Mouse (Mus musculus) urinary bladder, postnatal 4 days (tissue): ENCODE data around the gene Pold2.
A peak's percentile ranks its signal among the peaks of the same experiment; 100 is the strongest.
"Not testable (repeated sequence)": the region's sequence is repeated elsewhere in the genome, so short reads cannot be mapped to it uniquely, and the experiment has no call there.

Experiments
- DNase-seq, 2 experiments: peaks; one replicate each; pipeline ENCODE4 v3.0.0; 2021 to 2022; ENCODE audit warnings: low spot score in 2 of 2

Pold2 gene

DNA sequence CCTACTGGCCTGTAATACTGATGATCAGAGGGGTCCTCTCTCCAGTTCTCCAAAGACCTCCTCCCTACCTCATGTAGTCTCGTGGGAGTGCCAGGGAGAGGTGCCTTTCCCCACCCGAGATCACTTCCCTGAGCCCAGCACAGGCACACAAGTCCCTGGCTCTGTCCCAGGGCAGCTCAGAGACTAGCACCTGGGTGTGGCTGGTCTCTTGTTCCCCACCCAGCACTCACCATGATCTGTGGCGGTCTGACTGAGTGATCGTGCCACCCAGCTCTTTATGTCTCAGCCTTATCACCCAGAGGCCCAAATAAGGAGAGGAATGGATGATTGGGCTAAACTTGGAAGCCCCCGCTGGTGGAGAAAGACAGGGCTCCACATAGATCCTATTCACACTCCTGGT lies 20.4 kb upstream of the Pold2 start, which contains the start of gene Myl7:
Gene Myl7, minus strand, starts transcription at position 252 of the 400 bp plus-strand sequence.
- DNase-seq: no peak

DNA sequence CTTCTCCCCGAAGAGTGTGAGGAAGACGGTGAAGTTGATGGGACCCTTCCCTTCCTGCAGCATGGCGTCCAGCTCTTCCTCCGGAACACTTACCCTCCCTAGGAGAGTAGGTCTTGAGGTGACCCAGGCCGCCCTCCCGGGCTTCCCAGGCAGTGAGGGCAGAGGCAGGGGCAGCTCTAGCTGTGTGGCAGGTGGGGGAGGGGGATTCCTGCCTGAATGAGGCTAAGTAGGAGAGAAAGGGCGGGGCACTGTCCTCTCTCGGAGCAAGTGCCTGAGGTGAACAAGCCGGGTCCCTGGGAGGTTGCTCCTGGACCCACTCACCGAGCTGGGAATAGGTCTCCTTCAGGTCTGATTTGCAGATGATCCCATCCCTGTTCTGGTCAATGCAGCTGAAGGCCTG lies 19.7 kb upstream of the Pold2 start:
- no peak for DNase-seq

DNA sequence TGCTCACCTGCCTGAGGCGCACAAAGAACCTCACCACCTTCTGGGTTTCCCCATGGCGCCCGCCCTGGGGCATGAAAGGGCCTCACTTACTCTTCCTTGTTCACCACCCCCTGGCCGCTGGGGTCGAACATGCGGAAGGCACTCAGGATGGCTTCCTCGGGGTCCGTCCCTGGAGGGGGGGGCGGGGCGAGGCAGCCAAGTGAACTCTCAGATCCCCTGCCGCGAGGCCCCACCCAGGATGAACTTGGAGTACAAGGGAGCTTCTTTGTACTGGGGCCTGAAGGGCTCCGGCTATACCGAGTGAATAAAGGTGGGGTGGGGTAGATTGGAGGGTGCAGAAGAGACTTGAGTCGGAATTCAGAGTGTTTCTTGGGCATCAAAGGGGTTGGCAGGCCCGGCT lies 19.1 kb upstream of the Pold2 start:
- DNase-seq: no peak

DNA sequence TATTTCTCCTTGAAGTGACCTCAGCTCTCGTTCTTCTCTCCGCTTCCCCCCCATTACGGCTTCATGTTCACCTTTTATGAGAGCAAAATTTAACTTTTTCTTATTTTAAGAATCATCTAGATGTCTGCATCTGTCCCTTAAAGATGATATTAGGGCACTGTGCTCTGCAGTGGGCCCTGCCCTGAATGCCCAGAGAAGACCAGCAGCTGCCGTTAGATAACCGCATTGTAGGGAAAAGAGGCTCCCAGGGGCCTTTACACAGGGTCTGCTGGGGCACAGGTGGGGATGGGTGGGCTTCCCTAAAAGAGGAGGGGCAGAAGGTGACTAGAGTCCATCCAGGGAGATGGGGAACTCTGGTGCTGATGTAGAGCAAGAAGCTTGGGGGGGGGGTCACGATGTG lies 15.7 kb upstream of the Pold2 start:
- no peak for DNase-seq

DNA sequence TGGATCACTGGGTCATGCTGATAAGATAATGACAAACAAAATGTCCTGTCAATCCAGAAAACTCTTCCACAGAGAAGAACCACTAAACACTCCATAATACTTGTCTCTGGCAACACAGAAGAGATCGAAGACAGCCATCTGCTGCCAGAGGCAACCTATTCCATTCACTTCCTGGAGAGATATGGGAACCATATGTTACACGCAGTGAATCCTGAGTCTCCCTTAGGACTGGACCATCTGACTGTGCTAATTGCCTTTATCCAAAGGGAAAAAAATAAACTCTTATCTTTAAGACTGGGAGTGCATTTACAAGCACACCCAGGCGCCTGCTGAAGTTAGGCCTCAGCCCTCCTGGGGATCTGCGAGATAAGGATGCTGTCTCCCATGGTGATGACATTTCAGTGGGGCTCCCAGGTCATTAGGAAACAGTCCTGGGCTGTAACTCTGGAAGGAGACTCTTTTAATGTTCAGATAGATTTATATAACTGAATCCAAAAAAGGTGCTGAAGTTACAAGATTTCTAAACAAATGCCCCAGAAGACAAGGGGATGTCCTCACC lies 14.8 kb upstream of the Pold2 start:
- no peak for DNase-seq

DNA sequence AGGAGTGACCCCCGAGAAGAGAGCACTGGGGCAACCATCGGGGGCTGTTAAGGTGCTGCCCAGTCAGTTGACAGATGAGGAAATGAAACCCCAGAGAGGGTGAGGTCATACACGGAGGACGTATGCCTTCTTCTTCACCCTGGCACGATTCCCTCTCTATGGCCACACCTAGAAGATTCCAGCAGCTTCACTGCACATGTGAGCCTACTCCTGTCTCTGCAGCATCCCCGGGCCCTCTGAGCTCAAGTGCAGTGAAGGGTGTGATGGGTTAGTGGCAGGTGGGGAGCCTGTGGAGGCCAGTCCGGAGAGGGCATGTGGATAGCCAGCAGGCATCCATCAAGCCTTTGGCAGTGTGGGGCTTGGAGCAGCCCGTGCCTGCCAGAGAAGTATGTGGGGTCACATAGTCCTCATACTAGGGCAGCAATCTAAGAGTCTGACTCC lies 14.1 kb upstream of the Pold2 start:
- DNase-seq: peak in 1 of 2 experiments; percentile 35

DNA sequence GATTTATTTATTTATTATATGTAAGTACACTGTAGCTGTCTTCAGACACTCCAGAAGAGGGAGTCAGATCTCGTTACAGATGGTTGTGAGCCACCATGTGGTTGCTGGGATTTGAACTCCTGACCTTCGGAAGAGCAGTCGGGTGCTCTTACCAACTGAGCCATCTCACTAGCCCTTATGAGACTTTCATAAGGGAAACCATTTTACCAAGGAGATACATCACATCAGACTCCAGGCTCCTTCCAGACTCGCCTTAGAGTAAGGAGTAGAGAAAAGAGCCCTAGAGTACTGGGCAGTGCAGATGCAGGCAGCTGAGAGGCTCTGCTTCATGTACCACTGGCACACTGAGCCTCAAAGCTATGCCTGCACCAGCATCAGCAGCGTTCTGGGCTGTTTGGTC lies 10.5 kb upstream of the Pold2 start:
- DNase-seq: not testable (repeated sequence)

DNA sequence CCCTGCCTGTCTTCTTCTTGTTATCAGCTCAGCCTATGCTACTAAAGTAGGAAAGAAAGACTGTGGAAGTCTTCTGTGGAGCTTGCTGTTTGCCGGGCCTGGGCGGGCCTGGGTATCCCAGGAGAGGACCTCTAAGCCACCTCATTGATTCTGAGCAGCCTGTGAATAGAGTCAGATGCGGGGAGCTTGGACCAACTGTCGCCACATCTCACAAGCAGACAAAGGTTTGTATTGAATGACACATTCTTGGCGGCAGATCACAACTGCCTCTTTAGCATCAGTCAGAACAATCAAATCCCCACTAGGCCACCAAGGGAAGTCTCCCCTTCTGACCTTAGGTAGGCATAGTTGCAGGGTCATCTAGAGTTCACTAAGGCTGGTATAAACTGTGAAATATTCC lies 9.2 kb upstream of the Pold2 start:
- DNase-seq: no peak

DNA sequence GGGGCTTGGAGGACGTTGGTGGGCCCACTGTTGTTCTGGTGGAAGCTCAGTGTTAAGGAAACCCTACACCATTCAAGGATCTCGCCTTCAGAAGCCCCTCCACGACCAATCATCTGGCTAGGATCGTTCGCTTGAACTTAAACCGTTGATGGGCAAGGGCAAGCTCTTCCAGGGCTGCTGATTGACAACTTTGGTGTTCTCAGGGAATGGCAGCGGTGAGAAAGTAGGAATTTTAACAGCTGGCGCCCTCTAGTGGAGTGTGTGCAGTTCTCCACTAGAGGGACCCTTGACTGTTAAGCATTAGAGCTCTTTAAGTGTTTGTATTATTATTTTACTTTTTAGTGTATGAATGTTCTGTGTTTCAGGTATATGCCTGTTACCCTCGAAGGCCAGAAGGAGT lies 8.1 kb upstream of the Pold2 start:
- no peak for DNase-seq

DNA sequence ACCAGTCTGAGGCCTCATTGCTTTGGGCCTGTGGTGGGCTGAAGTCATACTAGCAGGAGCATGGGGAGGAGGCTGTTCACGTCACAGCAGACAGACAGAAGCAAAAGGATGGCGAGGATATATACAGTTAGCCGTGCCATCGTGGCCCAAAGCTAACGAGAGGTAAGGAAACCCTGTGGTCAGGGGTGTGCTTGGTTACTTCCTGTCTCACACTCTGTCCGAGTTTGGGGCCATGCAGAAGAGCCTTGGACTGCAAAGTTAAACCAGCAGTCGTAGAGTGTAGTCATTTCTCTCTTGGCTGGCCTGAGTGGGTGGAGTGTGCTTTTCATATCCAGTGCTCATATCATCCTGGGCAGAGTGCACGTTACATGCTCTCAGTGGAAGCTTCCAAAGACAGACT lies 4.4 kb upstream of the Pold2 start:
- no peak for DNase-seq

DNA sequence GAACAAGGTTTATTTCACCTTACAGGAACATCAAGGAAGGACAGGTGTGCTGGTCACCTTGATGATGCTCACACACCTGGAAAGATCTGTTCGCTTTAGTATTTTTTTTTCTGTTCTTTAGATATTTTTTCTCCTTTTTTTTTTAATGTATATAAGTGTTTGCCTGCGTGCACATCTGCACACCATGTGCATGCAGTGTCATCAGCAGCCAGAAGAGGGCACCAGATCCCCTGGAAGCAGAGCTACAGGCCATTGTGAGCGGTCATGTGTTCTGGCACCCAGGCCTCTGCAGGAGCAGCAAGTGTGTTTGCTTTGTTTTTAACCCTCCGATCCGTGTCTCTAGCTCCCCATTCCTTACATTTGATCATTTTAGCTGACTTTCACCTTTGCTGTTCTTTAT lies 1.8 kb upstream of the Pold2 start:
- DNase-seq: no peak

DNA sequence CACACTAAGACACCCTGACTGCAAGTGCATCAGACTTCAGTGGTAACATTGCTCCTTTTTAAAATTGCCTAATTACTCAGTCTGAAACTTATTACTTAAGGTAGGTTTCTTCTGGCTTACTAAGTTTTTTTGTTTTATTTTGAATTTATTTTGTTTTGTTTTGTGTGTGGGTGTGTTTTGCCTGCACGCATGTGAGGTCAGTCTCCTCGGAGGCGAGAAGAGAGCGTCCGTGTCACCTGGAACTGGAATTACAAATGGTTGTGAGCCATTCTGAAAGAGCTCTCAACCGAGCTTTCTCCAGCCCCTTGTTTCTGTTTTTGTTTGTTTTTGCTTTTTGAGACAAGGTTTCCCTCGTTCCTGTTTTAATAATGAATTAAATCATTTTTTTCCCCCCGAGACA lies 569 bp upstream of the Pold2 start:
- DNase-seq: no peak

DNA sequence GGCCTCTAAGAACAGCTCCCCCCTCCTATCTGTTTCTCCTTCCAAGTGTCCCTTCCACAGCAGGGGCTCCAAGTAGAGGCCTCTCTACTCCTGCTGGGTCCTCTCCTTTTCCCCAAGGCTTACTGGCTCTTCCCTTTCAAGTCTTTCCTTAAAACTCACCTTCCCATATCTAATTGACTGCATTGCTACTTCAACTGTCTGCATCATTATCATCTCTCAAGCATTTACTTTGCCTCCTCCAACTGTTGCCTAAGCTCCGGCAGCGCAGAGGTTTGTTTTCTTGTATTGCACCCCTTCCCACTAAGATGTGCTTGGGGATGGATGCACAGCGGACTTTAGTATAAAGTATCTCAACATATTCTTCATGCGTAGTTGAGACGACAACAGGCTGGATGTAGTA lies 671 bp downstream of the Pold2 start:
- no peak for DNase-seq

DNA sequence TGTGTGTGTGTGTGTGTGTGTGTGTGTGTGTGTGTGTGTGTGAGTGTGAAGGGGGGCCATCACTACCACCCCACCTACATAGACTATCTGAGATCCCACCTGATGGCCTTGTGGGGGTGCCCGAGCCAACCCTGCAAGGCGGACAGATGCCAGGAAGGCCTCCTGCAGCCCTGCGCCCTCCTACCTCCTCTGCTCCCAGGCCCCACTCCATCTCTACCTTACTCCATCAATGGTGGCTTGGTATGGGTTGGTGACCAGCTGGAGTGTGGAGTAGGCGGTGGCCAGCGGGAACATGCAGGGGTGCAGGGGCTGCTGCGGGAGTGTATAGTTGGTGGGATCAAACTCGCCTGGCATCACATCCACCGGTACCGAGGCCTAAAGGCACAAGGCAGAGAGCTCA lies 4.9 kb downstream of the Pold2 start:
- DNase-seq: no peak

DNA sequence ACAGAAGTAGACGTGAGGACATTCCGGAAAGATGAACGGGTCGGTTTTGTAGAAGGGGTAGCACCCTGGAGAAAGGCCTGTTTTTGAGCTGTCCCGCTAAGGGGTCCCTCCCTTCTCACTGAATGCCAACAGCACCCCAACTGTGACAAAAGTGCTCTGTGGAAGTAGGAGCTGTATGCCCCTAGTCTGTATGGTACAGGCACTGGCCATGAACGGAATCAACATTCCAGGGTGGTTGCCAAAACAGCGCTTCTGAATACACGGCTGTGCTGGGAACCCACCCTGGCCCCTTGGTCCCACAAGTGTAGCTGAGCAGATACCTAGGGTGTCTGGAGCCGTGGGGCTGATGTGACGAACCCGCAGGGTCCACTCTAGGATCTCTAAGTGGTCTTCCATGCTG lies 5.4 kb downstream of the Pold2 start:
- no peak for DNase-seq

DNA sequence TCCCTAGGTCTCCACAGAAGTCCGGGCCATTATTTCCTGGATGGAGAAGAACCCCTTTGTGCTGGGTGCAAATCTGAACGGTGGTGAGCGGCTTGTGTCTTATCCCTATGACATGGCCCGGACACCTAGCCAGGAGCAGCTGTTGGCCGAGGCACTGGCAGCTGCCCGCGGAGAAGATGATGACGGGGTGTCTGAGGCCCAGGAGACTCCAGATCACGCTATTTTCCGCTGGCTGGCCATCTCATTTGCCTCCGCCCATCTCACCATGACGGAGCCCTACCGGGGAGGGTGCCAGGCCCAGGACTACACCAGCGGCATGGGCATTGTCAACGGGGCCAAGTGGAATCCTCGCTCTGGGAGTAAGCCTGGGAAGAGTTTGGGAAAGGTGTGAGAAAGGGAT lies 8.0 kb downstream of the Pold2 start:
- DNase-seq: no peak

DNA sequence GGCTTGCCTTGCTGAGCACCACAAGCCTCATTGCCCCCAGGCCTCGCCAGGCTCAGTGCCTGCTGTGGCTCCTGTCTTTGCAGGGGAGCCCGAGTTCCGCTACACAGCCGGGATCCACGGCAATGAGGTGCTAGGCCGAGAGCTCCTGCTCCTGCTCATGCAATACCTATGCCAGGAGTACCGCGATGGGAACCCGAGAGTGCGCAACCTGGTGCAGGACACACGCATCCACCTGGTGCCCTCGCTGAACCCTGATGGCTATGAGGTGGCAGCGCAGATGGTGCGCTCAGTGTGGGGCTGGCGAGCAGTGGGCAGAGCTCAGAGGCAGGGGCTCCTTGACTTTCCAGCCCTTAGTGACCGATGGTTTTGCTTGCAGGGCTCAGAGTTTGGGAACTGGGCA lies 8.8 kb downstream of the Pold2 start:
- no peak for DNase-seq

DNA sequence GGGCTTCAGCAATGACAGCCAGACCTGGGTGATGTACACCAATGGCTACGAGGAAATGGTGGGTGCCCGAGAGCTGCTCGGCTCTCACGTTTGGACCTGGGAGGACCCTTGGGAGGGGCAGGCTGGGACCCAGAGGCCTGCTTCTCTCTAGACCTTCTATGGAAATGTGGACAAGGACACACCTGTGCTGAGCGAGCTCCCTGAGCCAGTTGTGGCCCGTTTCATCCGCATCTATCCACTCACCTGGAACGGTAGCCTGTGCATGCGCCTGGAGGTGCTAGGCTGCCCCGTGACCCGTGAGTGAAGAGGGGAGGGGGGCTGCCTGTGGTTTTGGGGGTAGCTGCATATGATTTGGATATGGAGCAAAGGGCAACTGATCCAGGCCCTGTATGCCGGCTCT lies 9.8 kb downstream of the Pold2 start:
- no peak for DNase-seq

DNA sequence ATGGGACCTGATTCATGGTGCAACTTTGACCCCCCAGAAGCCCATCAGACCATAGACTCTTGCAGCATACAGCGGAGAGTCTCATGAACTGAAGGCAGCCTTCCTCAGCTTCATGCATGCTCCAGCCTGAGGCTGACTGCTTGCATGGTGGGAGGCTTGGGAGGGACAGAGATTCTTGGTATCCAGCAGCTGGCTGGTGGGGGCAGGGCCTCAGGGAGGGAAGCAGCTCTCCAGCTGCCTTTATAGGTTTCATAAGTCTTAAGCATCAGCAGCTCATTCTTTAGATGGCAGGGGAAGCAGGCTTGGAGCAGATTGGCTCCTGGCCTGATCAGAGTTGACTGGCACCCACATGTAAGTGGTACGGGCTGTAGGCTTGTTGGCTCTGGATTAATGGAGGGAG lies 10.9 kb downstream of the Pold2 start:
- no peak for DNase-seq

DNA sequence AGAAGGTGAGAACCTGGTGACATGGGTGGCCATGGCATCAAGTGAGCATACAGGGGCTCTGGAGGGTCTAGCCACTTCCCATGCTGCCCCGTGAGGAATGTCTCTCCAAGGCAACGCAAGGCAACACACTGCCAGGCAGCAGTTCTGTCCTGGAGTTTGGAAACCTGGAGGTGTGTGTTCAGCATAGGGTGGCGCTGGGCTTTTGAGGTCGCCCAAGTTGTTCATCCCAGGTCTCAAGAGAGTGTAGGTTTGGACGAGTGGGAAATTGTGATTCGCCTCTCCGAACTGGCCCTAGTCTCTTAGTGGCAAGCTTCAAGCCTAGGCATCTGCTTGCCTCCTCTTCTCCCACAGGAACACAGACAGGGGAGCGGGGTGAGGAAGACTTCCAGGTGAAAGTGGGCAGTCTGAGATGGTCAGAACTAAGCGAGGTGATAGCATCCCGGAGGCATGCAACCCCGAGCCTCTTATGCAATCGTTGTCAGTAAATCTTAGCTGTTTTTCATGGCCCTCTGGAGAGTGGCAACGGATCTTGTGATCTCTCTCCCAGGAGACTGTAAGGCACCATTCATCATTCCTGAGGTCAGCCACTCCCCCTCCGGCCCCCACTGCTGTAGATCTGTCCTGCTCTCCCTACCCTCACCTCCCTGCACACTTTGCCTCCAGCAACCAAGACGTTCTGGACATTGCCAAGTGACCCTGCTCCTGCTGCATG lies 15.5 kb downstream of the Pold2 start:
- DNase-seq: no peak

DNA sequence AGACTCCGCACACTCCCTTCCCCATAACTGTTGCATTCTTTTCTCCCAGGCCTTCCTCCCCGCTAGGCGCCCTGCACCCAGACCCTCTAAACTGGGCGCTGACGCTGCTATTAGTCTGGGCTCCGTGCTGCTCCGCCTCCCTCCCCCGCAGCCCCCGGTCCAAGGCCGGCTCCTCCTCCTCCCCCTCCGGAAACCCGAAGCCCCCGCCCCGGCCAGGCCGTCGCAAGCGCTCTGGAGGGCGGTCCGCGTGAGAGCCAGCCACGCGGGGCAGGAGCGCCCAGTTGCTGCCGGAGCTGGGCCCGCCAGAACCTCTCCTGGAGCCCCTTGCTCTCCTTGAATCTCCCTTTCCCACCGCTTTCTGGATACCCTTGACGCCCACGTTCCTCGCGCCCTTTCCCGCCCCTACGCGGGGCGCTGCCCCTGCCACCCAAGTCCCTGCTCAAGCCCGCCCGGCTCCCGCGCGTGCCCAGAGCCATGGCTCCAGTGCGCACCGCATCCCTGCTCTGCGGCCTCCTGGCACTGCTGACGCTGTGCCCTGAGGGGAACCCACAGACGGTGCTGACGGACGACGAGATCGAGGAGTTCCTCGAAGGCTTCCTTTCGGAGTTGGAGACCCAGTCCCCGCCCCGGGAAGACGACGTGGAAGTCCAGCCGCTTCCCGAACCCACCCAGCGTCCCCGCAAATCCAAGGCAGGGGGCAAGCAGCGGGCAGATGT lies 16.3 kb downstream of the Pold2 start, which contains the start of gene Aebp1:
Gene Aebp1, plus strand, starts transcription at position 270 of the 716 bp plus-strand sequence.
- peak; percentile 77 to 83 for DNase-seq

DNA sequence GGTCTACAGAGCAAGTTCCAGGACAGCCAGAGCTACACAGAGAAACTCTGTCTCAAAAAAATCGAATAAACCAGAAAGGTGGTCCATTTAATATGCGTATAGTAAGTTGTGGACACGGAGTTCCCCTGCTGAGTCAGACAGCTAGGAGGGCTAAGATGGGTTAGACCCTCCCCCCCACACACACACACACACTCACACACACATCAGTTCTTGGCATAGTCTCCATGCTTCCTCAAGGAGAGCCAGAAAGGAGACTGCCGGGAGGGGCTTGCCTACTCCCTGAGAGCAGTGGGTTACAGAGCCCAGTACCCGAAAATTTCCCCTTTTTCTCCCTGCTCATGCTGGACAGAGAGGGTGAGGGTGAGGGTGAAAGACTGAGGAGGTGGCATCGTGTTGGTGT lies 17.5 kb downstream of the Pold2 start:
- DNase-seq: no peak

DNA sequence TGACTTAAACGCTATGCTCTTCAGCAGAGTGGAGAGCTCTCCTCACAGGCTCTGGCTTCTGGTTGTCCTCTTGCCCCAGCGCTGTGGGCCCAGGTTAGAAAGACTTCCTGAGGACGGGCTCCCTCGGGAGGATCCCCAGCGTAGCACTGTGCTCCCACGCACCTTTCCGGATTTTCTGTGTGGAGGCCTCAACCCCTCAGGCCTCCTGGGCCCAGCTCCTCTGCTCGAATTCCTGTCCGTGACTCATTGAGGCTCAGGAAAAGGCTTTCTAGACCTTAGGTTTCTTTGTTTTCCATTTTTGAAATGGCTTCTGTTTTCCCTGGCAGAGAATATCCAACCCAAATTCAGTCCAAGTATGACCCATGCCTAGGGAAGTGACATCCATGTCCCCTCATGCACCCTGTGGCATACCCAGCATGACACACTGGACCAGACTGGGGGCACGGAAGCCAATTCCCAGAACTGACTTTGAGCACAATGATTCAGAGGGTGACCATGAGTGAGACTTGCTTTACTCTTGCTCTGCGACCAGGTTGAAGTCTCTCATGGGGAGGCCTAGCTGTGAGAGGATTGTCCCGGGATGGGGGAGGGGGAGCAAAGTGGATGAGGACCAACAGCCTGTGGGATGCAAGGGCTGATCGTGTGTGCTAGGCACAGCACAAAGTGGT lies 18.1 kb downstream of the Pold2 start:
- no peak for DNase-seq
